In the genomic region with DNA sequence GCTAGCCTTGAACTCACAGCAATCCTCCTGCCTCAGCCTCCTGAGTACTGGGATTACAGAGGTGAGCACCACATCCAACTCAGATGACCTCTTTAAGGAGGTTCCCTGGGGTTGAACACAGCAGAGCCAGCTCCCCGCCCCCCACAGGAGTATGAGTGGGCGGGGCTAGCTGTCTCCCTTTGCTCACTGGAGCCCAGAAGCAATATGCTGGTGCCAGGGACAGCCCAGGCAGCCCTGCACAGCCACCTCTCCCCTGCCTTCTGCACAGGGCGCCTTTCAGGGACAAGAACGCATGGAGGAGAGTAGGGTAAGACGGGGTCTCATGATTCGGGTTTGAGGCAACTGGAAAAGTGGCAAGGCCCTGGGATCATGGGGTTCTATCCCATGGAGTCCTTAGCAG, we compare ENCODE assay signal across 18 mouse cellular contexts. TPM values are rescaled to one million over a fixed set of nuclear protein-coding genes. Genes with fewer than 3 reads are reported as not detected.
DNase-seq lines count a peak whose midpoint lies in the region; TF ChIP-seq lines count a peak whose summit lies in the region.
"Had no signal": no experiment of that assay in that cellular context is flagged by ENCODE, and none has a peak within 500 bp of the region (broad histone marks: within the 10 kb centered on the region; RNA-seq: fewer than 3 reads in every experiment).

No protein-coding gene starts in this region.

- TF ChIP-seq CTCF in heart, adult 2 months (IDR thresholded peaks at IDR 0.05), result no peak
- TF ChIP-seq CTCF in kidney, adult 2 months (conservative IDR thresholded peaks at IDR 0.05; ENCODE audit: insufficient read depth, insufficient read length, low read depth, low read length), result no peak

- no peak overlapping the region for H3K4me3 ChIP-seq in heart, adult 2 months
- H3K4me3 ChIP-seq in kidney, adult 2 months (ENCODE audit: insufficient read depth, low read depth, low read length), result no peak overlapping the region
- H3K4me3 ChIP-seq: embryonic facial prominence, embryonic 13.5 days; forebrain, embryonic 12.5 days; hindbrain, embryonic 10.5 days had no signal

- peaks cover 7% of the 10 kb centered on the region for H3K4me1 ChIP-seq in heart, adult 2 months (ENCODE audit: control insufficient read depth, insufficient read depth, low read length)
- H3K4me1 ChIP-seq in kidney, adult 2 months (ENCODE audit: control insufficient read depth, insufficient read depth, low read length), result peaks cover 8% of the 10 kb centered on the region

- peak overlapping the region; percentile 78 for H3K27ac ChIP-seq in heart, adult 2 months
- H3K27ac ChIP-seq in kidney, adult 2 months (ENCODE audit: insufficient read depth, low read depth, low read length), result no peak overlapping the region
- H3K27ac ChIP-seq: embryonic facial prominence, embryonic 13.5 days; forebrain, embryonic 12.5 days; hindbrain, embryonic 10.5 days; hindbrain, embryonic 14.5 days had no signal

- H3K36me3 ChIP-seq in heart, adult 2 months (ENCODE audit: control insufficient read depth, insufficient read depth, low read length), result no peaks in the 10 kb centered on the region
- H3K36me3 ChIP-seq in kidney, adult 2 months (ENCODE audit: control insufficient read depth, insufficient read depth, low read length), result no peaks in the 10 kb centered on the region
- H3K36me3 ChIP-seq: embryonic facial prominence, embryonic 13.5 days; forebrain, embryonic 12.5 days had no signal

- intact Hi-C loops in heart, adult 2 months (cut with DNase I), result no loop called here
- intact Hi-C loops in heart, postnatal 25 days (cut with DNase I), result no loop called here

- peak; percentile 37; the same call in 1 of the 2 replicates for TF ChIP-seq POLR2A in heart, adult 2 months (IDR thresholded peaks at IDR 0.05; ENCODE audit: insufficient read depth, low read depth, low read length)
- TF ChIP-seq POLR2A in kidney, adult 2 months (IDR thresholded peaks at IDR 0.05; ENCODE audit: low read depth, low read length), result no peak

- DNase-seq in adrenal gland, adult 2 months, result peak; percentile 28
- no peak for DNase-seq in adrenal gland, postnatal 25 days
- peak in 1 of 2 experiments; percentile 28 for DNase-seq in heart, adult 2 months
- DNase-seq in heart, postnatal 25 days (ENCODE audit: low spot score), result no peak
- DNase-seq in 3134 (ENCODE audit: extremely low read depth, insufficient read length, low spot score), result peak; percentile 50
- peak; percentile 67 for DNase-seq in adipocyte (ENCODE audit: low spot score)
- no peak for DNase-seq in B cell, adult 2 months
- no peak for DNase-seq in kidney, adult 2 months
- DNase-seq: cerebellum, adult 18-20 months; cerebellum, adult 9-11 months; cerebellum, postnatal 36 days; gastrocnemius, postnatal 10 days; heart, postnatal 14 days; kidney, adult 9 months had no signal

- H3K27me3 ChIP-seq in heart, adult 2 months (ENCODE audit: control insufficient read depth, insufficient read depth, low read length), result no peaks in the 10 kb centered on the region
- no peaks in the 10 kb centered on the region for H3K27me3 ChIP-seq in kidney, adult 2 months (replicated peaks; ENCODE audit: control insufficient read depth, insufficient read depth, low read length)

- peak overlapping the region; percentile 31 for H3K9ac ChIP-seq in heart, adult 2 months (ENCODE audit: low read depth, low read length)
- H3K9ac ChIP-seq: embryonic facial prominence, embryonic 13.5 days; forebrain, embryonic 12.5 days; hindbrain, embryonic 14.5 days had no signal

- no peaks in the 10 kb centered on the region for H3K79me2 ChIP-seq in heart, adult 2 months (replicated peaks; ENCODE audit: control insufficient read depth, insufficient read depth, low read length)

- TF ChIP-seq EP300 in heart, adult 2 months (IDR thresholded peaks at IDR 0.05; ENCODE audit: insufficient read depth, low read depth, low read length), result no peak

- 76% methylated on average over 6 of the region's 6 CpGs for WGBS in heart, adult 2 months
- WGBS in kidney, adult 2 months, result 85% methylated on average over 6 of the region's 6 CpGs

RNA-seq across cellular contexts. Expression of a gene that starts 31.3 kb away (rescaled TPM):
- 100 to 1,000 TPM in 1 of 2 experiments, 10 to 100 TPM in 1; 81.0 to 108 TPM for total RNA-seq in adrenal gland, adult 2 months (2021)
- 66.9 and 77.8 TPM in 2 replicates for polyA plus RNA-seq in adrenal gland, adult 2 months (2012; rRNA removed)
- 109 and 119 TPM in 2 replicates for total RNA-seq in adrenal gland, postnatal 25 days (2021)
- 100 to 1,000 TPM; 169 to 189 TPM for total RNA-seq in heart, adult 2 months (2021)
- 199 and 263 TPM in 2 replicates for polyA plus RNA-seq in heart, adult 2 months (2012; rRNA removed)
- total RNA-seq in heart, postnatal 25 days (2021), result 100 to 1,000 TPM; 168 to 181 TPM
- polyA plus RNA-seq in kidney, adult 2 months (2012; rRNA removed), result 69.7 and 72.9 TPM in 2 replicates

RNA-seq across cellular contexts. Expression of a gene that starts 31.4 kb away (rescaled TPM):
- 10 to 100 TPM; 25.9 to 28.0 TPM for total RNA-seq in adrenal gland, adult 2 months (2021)
- 7.6 and 10.7 TPM in 2 replicates for polyA plus RNA-seq in adrenal gland, adult 2 months (2012; rRNA removed)
- 35.2 and 41.4 TPM in 2 replicates for total RNA-seq in adrenal gland, postnatal 25 days (2021)
- total RNA-seq in heart, adult 2 months (2021), result 10 to 100 TPM; 47.3 to 51.7 TPM
- polyA plus RNA-seq in heart, adult 2 months (2012; rRNA removed), result 28.9 and 46.7 TPM in 2 replicates
- 10 to 100 TPM; 39.7 to 45.5 TPM for total RNA-seq in heart, postnatal 25 days (2021)
- 13.6 and 13.8 TPM in 2 replicates for polyA plus RNA-seq in kidney, adult 2 months (2012; rRNA removed)

RNA-seq across cellular contexts. Expression of a gene that starts 38.6 kb away (rescaled TPM):
- 1 to 10 TPM; 1.4 to 3.5 TPM for total RNA-seq in adrenal gland, adult 2 months (2021)
- polyA plus RNA-seq in adrenal gland, adult 2 months (2012; rRNA removed), result 0.52 and 1.0 TPM in 2 replicates
- 2.2 and 3.0 TPM in 2 replicates for total RNA-seq in adrenal gland, postnatal 25 days (2021)
- total RNA-seq in heart, adult 2 months (2021), result under 1 TPM; 0.43 to 0.47 TPM
- 1.3 and 2.0 TPM in 2 replicates for polyA plus RNA-seq in heart, adult 2 months (2012; rRNA removed)
- total RNA-seq in heart, postnatal 25 days (2021), result under 1 TPM; 0.53 to 0.73 TPM
- polyA plus RNA-seq in kidney, adult 2 months (2012; rRNA removed), result 0.14 and 0.30 TPM in 2 replicates

Comparison
In these comparisons a context has a peak if more than half of its experiments do, and no peak if none do; other contexts are left out.
1. DNase-seq: peak in adrenal gland, adult 2 months (single experiment), 3134 (single experiment) and adipocyte (single experiment); none in adrenal gland, postnatal 25 days (single experiment), heart, postnatal 25 days (single experiment), B cell, adult 2 months (0 of 2) and kidney, adult 2 months (single experiment).